Mouse (Mus musculus) bone marrow, adult 2 months (tissue): ENCODE measurements around the gene Pde4d. TPM values are rescaled to one million over a fixed set of nuclear protein-coding genes. Genes with fewer than 3 reads are reported as not detected.
A peak's percentile ranks its signal among the peaks of the same experiment; 100 is the strongest.
"Not testable (repeated sequence)": the region's sequence is repeated elsewhere in the genome, so short reads cannot be mapped to it uniquely, and the experiment has no call there.

ENCODE experiments used
- H3K27ac ChIP-seq: fragments of 200-500 bp; 2 replicates; pipeline ENCODE4 v1.5.1; 2012; ENCODE audit warnings: low read depth, mild to moderate bottlenecking, control low read depth, inconsistent platforms, low read length; ENCODE audit not compliant: control insufficient read depth, poor library complexity, insufficient read depth
- H3K4me1 ChIP-seq: fragments of 200-500 bp; 2 replicates; pipeline ENCODE4 v1.6.1; 2011; ENCODE audit warnings: low read length; ENCODE audit not compliant: control insufficient read depth, insufficient read depth
- H3K4me3 ChIP-seq: fragments of 200-500 bp; replicated peaks from 2 replicates; pipeline ENCODE3; 2011; ENCODE audit warnings: mild to moderate bottlenecking, low read depth, low read length, control low read depth; ENCODE audit not compliant: control insufficient read depth
- CTCF ChIP-seq: fragments of 200-500 bp; IDR thresholded peaks from 2 replicates; pipeline ENCODE4 v1.5.1; 2011; ENCODE audit warnings: low read length, control low read depth; ENCODE audit not compliant: control insufficient read depth, insufficient read depth
- POLR2A ChIP-seq: fragments of 200-500 bp; IDR thresholded peaks from 2 replicates; pipeline ENCODE4 v1.6.1; 2011; ENCODE audit warnings: low read depth, mild to moderate bottlenecking, control low read depth, low read length, borderline replicate concordance; ENCODE audit not compliant: control insufficient read depth
- WGBS: fragments of 180-500 bp; shearing (Covaris S2); methylation state at CpG from one replicate; pipeline ENCODE4 v1.1.7; 2018; 5-methylcytosine and 5-hydroxymethylcytosine counted together
- polyA plus RNA-seq: library from polyadenylated mRNA; stranded (reverse); fragments of >200 nt; gene quantifications from 2 replicates; pipeline ENCODE4 v1.2.4, GENCODE M21; 2011; ENCODE audit warnings: low replicate concordance; ENCODE audit not compliant: missing spikeins, insufficient read depth, insufficient read length

Pde4d gene
- polyA plus RNA-seq, 1 experiment, result 17.6 TPM

DNA sequence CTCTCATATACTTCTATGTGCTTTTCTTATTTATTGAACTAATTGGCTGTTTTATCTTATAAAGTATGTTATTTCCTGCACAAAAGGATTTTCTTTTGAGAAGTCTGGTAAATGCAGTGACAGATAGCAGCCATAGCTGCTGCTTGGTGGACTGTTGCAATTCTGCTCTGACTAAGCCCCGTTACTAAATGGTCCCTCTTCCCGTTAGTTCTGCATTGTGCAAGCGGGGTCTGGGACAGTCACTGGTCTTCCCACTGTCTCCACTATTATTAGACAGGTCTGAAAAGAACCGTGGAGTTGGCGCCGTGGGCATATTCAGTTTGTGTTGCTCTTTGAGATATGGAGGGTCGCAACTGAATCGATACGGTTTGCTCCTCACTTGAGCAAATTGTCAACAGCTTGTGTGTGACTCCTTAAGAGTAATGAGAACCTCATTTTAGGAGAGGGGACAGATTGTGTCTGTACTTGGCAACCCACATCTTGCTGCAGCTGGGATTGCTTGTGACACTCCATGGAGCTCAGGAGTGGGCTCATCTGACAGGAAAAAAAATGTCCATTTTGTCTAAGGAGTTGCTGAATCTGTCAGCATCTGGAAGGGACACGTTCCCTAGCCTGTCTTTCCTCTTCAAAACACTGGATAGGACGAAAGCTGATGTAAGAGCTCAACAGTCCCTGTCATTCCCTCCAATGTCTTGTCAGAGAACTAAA, 316.4 kb downstream of the Pde4d start:
- 43% methylated on average over 11 of the region's 11 CpGs for WGBS
- no peaks in the 10 kb centered on the region for H3K4me1 ChIP-seq
- TF ChIP-seq POLR2A, result no peak
- TF ChIP-seq CTCF, result no peak
- no peak overlapping the region for H3K4me3 ChIP-seq
- no peak overlapping the region for H3K27ac ChIP-seq

DNA sequence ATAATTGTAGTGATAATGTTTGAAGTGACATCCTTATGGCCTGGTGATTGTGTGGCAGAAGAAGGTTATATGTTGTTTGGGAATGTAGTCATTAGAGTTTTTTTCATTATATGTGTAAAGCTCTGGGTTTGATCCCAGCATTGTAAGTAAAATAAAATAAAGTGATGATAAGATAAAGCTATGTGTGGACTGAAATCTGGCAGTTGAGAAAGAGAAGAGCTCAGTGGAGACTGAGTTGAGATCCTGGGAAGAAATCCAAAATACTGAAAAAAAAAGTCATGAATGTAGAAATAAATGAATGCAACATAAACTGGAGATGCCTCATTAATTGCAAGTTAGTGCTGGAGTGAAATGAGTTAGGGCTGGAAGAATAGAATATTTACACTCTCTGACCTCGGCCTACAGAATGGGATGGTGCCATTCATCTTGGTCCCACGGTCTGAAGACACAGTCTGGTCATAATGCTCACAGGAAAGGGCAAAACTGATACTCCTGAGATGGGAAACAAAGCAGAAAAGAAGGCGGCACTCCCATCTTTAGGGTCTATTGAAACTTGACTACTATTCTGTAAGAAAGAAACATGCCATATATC, 319.8 kb downstream of the Pde4d start:
- 84% methylated on average over 3 of the region's 3 CpGs for WGBS

DNA sequence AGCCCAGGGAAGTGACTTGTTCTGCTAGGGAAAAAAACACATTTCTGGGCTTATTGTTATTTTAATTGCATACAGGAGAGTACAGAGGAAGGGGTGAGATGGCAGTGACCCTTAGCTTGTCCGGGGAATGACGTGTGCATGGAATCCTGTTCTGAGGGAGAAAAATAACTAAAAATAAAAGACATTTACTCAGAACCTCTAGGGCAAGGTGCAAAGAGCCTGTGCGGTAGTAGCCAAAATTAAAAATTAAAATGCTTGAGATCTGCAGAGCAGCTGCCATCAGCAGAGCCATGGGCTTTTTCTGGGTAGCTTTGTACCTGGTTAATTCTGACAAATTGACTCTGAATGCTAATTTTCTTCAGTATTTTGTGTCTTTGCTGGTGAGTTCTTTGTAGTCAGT, 322.6 kb downstream of the Pde4d start:
- Histone ChIP-seq H3K4me3 (no peak overlapping the region), H3K4me1 (no peaks in the 10 kb centered on the region), H3K27ac (no peak overlapping the region)
- 81% methylated on average over 3 of the region's 3 CpGs for WGBS
- TF ChIP-seq POLR2A (no peak), CTCF (no peak)

More for the DNA sequence above, 319.8 kb downstream of the Pde4d start:
- Histone ChIP-seq H3K4me3 (no peak overlapping the region), H3K4me1 (no peaks in the 10 kb centered on the region), H3K27ac (no peak overlapping the region)
- TF ChIP-seq CTCF (no peak), POLR2A (no peak)

DNA sequence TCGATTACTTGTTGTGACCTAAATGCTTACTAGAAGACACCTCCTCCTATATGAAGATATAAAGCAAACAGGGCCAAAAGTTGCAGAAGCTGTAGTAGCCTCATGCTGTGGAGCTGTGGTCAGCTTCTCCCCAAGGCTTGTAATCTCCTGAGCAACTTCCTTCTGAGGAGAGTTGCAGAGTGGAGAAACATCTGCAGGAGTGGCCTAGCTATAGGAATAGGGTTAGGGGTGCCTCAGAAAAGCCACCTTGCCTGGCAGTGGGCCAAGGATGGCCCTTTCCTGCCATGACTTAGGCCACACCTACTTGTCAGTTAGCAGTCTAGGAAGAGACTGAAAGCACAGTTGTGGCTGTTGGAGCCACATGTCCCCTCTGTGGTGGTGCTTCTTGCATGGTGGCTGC, 325.2 kb downstream of the Pde4d start:
- no peak overlapping the region; the same call in 1 of the 2 replicates for H3K27ac ChIP-seq
- no peaks in the 10 kb centered on the region for H3K4me1 ChIP-seq
- H3K4me3 ChIP-seq, result peak overlapping the region; percentile 53
- TF ChIP-seq POLR2A (no peak), CTCF (no peak)
- WGBS, result 7% methylated on average over 1 of the region's 1 CpGs

DNA sequence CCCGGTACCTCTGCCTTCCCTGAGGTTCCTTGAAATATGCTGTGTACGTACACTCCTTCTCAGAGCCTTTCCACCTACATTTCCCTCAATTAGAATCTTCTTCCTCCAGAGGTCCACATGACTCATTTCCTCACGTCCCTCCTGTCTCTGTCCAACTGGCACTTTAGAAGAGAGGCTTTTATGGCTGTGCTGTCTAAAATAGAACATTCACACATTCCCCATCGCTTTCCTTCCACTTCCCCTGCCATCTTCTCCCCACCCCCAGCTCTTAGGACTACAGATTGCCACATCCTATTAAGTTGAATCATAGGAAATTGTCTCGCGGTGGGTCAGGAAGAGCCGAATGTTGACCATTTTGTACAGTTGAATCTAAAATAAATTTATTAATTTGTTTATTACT, 326.1 kb downstream of the Pde4d start:
- Histone ChIP-seq H3K4me3 (peak overlapping the region; percentile 55), H3K4me1 (no peaks in the 10 kb centered on the region), H3K27ac (peak overlapping the region; percentile 36; the same call in 1 of the 2 replicates)
- TF ChIP-seq CTCF (no peak), POLR2A (no peak)
- 4% methylated on average over 7 of the region's 7 CpGs for WGBS

DNA sequence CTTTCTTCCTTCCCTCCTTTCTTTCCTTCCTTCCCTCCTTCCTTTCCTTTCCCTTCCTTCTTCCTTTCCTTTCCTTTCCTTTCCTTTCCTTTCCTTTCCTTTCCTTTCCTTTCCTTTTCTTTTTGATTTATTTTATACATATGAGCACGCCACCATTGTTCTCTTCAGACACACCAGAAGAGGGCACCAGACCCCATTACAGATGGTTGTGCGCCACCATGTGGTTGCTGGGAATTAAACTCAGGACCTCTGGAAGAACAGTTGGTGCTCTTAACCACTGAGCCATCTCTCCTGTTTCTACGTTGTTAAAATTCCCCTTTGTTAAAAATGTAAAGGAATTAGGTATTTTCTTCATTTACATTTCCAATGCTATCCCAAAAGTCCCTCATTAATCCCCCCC, 347.9 kb downstream of the Pde4d start:
- H3K4me3 ChIP-seq, H3K4me1 ChIP-seq, H3K27ac ChIP-seq: not testable (repeated sequence)
- 81% methylated on average over 3 of the region's 3 CpGs for WGBS

DNA sequence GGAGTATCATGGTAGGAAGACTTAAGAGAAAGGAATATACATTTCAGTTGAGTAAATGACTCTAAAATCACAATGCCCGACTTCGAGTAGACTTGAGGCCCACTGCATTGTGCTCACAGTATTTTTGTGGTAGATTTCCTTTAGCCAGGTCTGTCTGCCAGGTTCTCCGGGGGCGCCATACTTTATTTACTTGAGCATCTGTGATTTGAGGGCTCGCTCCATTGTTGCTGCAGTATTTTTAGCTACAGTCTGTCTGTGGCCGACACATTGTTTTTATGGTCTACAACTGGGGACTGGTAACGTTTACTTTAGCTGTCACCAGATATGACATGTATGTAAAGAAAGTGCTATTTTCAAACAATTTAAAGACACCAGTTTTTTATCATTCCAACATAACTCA, 359.4 kb downstream of the Pde4d start:
- Histone ChIP-seq H3K27ac (no peak overlapping the region), H3K4me1 (no peaks in the 10 kb centered on the region; the same call in 1 of the 2 replicates), H3K4me3 (no peak overlapping the region)
- no peak for TF ChIP-seq CTCF
- TF ChIP-seq POLR2A, result no peak
- 84% methylated on average over 7 of the region's 7 CpGs for WGBS

DNA sequence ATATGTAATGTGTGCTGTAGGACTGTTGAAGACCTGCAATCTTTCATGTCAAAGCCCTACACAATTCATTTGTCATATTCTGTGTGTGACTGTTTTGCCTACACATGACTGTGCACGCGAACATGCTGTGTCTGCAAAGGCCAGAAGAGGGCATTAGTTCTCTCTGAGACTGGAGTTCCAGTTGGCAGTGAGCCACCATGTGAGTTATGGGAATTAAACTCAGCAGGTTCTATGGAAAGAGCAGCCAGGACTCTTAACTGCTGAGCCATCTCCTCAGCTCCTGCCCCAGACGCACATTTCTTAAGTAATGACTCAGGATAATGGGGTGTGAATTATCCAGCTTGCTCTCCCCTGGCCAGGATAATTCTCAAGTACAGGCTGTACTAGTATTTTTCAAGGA, 363.2 kb downstream of the Pde4d start:
- 79% methylated on average over 3 of the region's 3 CpGs for WGBS
- H3K4me1 ChIP-seq, result no peaks in the 10 kb centered on the region; the same call in 1 of the 2 replicates
- TF ChIP-seq CTCF, result peak; percentile 28; the same call in 1 of the 2 replicates
- TF ChIP-seq POLR2A, result no peak
- no peak overlapping the region for H3K27ac ChIP-seq
- no peak overlapping the region for H3K4me3 ChIP-seq
